Mouse (Mus musculus) forebrain, embryonic 11.5 days (tissue): Measurements from ENCODE around the gene Tnrc6b. TPM values are rescaled to one million over a fixed set of nuclear protein-coding genes. Genes with fewer than 3 reads are reported as not detected.

ENCODE experiments used
- ATAC-seq: fragments of 200-750 bp; cut with Nextera tagmentation; replicated peaks from 2 replicates; pipeline ENCODE4 v1.8.0; 2017; ENCODE audit warnings: moderate TSS enrichment; ENCODE audit not compliant: low FRiP score
- DNase-seq: peaks from one replicate; pipeline ENCODE4 v3.0.0-alpha.2; 2017; ENCODE audit warnings: low spot score
- H3K27ac ChIP-seq: fragments of 300-500 bp; sonication (generic); 2 replicates; pipeline ENCODE4 v1.5.1; 2014; ENCODE audit warnings: low read depth, low read length
- H3K27me3 ChIP-seq: fragments of 300-500 bp; sonication (generic); 2 replicates; pipeline ENCODE4 v1.6.1; 2014; ENCODE audit warnings: mild to moderate bottlenecking, low read length, mixed read lengths; ENCODE audit not compliant: control insufficient read depth, insufficient read depth
- H3K36me3 ChIP-seq: fragments of 300-500 bp; sonication (generic); 2 replicates; pipeline ENCODE4 v1.6.1; 2014; ENCODE audit warnings: mild to moderate bottlenecking, low read length, moderate library complexity, mixed read lengths; ENCODE audit not compliant: control insufficient read depth, insufficient read depth
- H3K4me1 ChIP-seq: fragments of 300-500 bp; sonication (generic); replicated peaks from 2 replicates; pipeline ENCODE4 v1.6.1; 2014; ENCODE audit warnings: low read length, mixed read lengths; ENCODE audit not compliant: control insufficient read depth, insufficient read depth
- H3K4me2 ChIP-seq: fragments of 300-500 bp; sonication (generic); 2 replicates; pipeline ENCODE4 v1.6.1; 2014; ENCODE audit warnings: low read depth, mild to moderate bottlenecking, low read length, moderate library complexity, mixed read lengths; ENCODE audit not compliant: severe bottlenecking
- H3K4me3 ChIP-seq: fragments of 300-500 bp; sonication (generic); 2 replicates; pipeline ENCODE4 v1.5.1; 2014; ENCODE audit warnings: low read depth, low read length
- H3K9ac ChIP-seq: fragments of 300-500 bp; sonication (generic); 2 replicates; pipeline ENCODE4 v1.6.1; 2014; ENCODE audit warnings: low read length
- H3K9me3 ChIP-seq: fragments of 300-500 bp; sonication (generic); 2 replicates; pipeline ENCODE4 v1.6.1; 2016; ENCODE audit warnings: low read length, mixed read lengths; ENCODE audit not compliant: control insufficient read depth
- WGBS: fragments of 180-500 bp; shearing (Covaris S2); extraction: QIAGEN DNeasy Blood & Tissue Kit; methylation state at CpG from one replicate; pipeline ENCODE4 v1.1.7; 2014; 5-methylcytosine and 5-hydroxymethylcytosine counted together
- polyA plus RNA-seq: library from polyadenylated mRNA; unstranded; fragments of >200 nt; fragmentation: Nextera tagmentation; extraction: Ambion mirVana; gene quantifications from 2 replicates; pipeline ENCODE4 v1.2.1, GENCODE M21; 2014

Gene Tnrc6b
- polyA plus RNA-seq, 1 experiment from 2014 or later = 23.3 TPM

DNA sequence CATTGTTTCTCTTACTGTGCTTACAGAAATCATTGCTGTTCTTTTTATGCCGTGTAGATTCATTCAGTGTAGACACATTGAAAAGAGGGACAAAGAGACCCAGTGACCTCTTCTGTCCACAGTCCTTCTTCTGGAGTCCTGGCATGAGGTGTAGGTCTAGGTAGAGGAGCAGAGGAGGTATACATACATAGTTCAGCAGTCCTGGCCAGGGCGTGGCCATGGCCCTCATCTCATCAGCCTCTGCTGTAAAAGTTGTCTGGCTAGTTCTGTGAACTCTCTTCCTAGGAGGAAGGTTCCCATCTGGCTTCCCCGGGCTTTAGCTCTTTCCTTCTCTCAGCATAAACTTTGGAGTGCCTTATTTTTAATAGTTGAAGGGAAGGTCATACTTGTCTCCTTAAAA is 99.1 kb downstream of the Tnrc6b start:
- Histone ChIP-seq H3K27me3 (no peaks in the 10 kb centered on the region), H3K4me3 (no peak overlapping the region), H3K4me1 (peaks cover 2% of the 10 kb centered on the region; the same call in 1 of the 2 replicates), H3K4me2 (no peak overlapping the region), H3K27ac (no peak overlapping the region), H3K36me3 (no peaks in the 10 kb centered on the region), H3K9ac (no peak overlapping the region), H3K9me3 (no peaks in the 10 kb centered on the region)
- DNase-seq (no peak), ATAC-seq (no peak)
- WGBS = 96% methylated on average over 3 of the region's 3 CpGs

DNA sequence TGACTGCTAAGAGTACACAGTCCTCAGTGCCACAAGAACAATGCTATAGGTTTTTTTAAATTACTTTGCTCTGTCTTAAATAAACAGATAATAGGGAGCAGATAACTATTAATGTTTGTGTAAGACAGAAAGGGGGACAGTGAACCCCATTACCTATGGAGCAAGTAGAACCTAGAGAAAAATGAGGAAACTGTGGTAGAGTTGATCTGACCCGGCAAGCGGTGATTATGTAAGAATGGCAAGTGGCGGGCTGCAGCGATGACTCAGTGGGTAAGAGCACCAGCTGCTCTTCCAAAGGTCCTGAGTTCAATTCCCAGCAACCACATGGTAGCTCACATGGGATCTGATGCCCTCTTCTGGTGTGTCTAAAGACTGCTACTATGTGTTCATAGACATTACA is 101.7 kb downstream of the Tnrc6b start:
- no peak for ATAC-seq
- WGBS = 92% methylated on average over 4 of the region's 4 CpGs

DNA sequence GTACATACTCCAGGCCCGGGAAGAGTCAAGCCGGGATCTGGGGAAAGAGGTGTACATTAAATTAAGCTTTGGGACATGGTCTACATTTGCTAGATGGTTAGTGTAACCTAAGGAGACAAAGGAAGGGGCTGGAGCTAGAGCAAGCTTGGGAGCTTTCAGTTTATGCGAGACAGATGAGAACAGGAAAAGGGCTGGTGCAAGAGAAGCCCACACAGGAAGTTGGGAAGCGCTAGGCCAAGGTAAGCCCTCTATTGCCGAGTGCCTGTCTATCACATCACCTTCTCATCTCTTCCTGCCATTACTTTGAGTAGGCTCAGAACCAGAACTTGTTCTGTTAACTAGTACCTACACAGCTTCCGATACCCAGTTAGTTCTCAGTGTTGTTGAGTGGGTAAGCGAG is 103.7 kb downstream of the Tnrc6b start:
- Histone ChIP-seq H3K4me2 (no peak overlapping the region), H3K4me3 (no peak overlapping the region), H3K4me1 (peaks cover 2% of the 10 kb centered on the region; the same call in 1 of the 2 replicates), H3K27ac (no peak overlapping the region), H3K27me3 (no peaks in the 10 kb centered on the region), H3K9ac (no peak overlapping the region), H3K9me3 (no peaks in the 10 kb centered on the region), H3K36me3 (no peaks in the 10 kb centered on the region)
- DNase-seq (no peak), ATAC-seq (no peak)
- 82% methylated on average over 7 of the region's 7 CpGs for WGBS

More for the DNA sequence above, 101.7 kb downstream of the Tnrc6b start:
- Histone ChIP-seq H3K27me3 (no peaks in the 10 kb centered on the region), H3K4me2 (no peak overlapping the region), H3K36me3 (no peaks in the 10 kb centered on the region), H3K9ac (no peak overlapping the region), H3K4me3 (no peak overlapping the region), H3K9me3 (no peaks in the 10 kb centered on the region), H3K27ac (no peak overlapping the region), H3K4me1 (peaks cover 2% of the 10 kb centered on the region; the same call in 1 of the 2 replicates)
- DNase-seq = no peak

DNA sequence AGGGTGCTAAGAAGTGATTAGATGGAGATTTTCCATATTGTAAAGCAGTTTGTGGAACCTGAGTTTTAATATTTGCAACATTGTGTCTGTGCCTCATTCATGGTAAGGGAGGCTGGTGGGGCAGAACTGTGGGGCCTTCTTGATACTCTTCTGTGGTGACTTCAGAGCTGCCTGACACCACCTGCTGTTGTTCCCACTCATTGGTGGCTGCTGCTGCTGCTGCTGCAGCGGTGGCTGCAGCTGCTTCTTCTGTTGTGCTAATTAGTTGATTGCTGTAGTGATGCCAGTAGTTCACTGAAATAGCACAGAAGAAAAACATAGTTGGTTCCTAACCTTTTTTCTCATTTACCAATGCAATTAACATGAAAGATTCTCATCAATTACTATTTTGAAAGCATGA is 111.2 kb downstream of the Tnrc6b start:
- H3K27ac ChIP-seq = no peak overlapping the region
- H3K4me3 ChIP-seq = no peak overlapping the region
- no peaks in the 10 kb centered on the region for H3K9me3 ChIP-seq
- peaks cover 2% of the 10 kb centered on the region; the same call in 1 of the 2 replicates for H3K4me1 ChIP-seq
- H3K27me3 ChIP-seq = no peaks in the 10 kb centered on the region
- ATAC-seq = no peak
- DNase-seq = no peak
- WGBS = 5% methylated on average over 1 of the region's 1 CpGs
- H3K9ac ChIP-seq = no peak overlapping the region
- no peaks in the 10 kb centered on the region for H3K36me3 ChIP-seq
- no peak overlapping the region for H3K4me2 ChIP-seq

DNA sequence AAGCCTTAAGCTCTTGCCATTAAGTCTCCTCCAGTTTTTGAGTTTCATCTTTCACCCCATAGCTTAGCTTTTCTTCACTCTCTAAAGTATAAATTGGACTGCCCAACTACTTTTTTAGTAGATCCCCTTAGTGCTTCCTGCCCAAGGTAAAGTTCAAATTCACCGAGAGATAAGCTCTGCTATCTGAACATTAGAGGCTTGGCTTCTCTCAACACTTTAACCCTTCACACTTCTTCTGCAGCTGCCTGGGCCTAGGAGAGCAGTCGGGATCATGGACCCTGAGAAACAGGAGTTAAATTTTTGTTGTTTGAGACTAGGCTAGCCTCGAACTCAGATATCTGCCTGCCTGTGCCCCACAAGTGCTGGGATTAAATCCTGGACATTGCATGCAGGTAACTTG is 120.1 kb downstream of the Tnrc6b start:
- no peaks in the 10 kb centered on the region for H3K36me3 ChIP-seq
- no peak overlapping the region for H3K27ac ChIP-seq
- no peak for ATAC-seq
- H3K9me3 ChIP-seq = no peaks in the 10 kb centered on the region
- no peaks in the 10 kb centered on the region for H3K27me3 ChIP-seq
- no peak overlapping the region for H3K9ac ChIP-seq
- H3K4me1 ChIP-seq = no peaks in the 10 kb centered on the region
- no peak for DNase-seq
- no peak overlapping the region for H3K4me2 ChIP-seq
- H3K4me3 ChIP-seq = no peak overlapping the region
- WGBS = 86% methylated on average over 3 of the region's 3 CpGs

DNA sequence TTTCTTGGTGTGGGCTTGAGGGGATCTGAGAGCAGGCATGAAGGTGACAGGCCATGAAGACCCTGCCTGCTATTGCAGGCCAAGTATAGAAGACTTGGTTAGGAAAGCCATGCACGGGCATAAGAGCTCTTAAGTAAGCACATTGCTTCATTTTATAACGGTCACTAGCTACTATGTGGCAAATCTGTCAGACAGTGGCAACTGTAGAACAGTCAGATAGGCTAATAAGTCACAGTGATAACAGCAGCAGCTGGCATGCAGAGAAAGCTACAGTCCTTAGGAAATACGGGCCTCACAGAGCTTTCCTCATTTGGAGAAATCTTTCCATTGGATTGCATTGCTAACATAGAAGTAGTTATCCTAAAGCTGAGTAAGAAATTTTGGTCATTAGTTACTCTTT is 121.7 kb downstream of the Tnrc6b start:
- Histone ChIP-seq H3K4me1 (no peaks in the 10 kb centered on the region), H3K36me3 (no peaks in the 10 kb centered on the region), H3K27me3 (no peaks in the 10 kb centered on the region), H3K4me3 (no peak overlapping the region), H3K27ac (no peak overlapping the region), H3K9me3 (no peaks in the 10 kb centered on the region), H3K4me2 (no peak overlapping the region), H3K9ac (no peak overlapping the region)
- no peak for ATAC-seq
- no peak for DNase-seq
- 93% methylated on average over 3 of the region's 3 CpGs for WGBS

DNA sequence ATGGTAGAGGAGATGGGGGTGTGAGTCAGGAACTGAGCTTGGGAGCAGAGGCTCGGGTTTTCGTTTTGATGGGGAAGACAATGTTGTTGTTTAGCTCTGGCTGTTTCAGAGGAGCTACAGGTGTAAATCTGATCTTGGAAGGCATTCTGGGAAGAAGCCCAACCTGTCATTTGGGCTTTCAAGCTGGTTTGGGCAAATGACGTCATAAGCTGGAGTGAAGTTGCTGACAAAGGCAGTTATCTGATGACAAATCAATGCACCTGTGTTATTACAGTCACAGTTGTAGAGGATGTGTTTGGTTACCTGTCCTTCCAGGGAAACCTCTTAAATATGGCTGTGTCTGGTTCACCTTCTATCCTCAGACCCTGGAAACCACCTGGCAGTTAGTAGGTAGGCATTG is 125.1 kb downstream of the Tnrc6b start:
- 86% methylated on average over 3 of the region's 3 CpGs for WGBS
- no peak for ATAC-seq
- no peak for DNase-seq

DNA sequence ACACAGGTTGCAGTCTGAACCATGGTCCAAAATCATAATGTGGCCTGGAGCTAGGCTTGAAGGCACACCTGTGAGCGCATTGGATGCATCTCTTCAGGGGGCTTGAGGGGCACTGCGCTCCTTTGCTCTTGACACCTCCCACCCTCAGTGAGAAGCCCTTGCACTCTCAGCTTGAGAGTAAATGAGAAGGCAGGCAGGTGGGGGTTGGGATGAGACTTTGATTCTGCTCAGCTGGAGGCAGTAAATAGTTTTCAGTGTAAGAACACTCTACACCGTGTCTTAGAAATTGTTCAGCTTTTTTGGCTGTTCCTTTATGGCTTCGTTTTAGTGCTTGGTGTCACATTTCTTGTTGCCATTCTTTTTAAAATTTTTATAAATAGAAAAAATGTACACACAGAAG is 127.7 kb downstream of the Tnrc6b start:
- no peak overlapping the region for H3K4me3 ChIP-seq
- 55% methylated on average over 4 of the region's 4 CpGs for WGBS
- no peak for ATAC-seq

More for the DNA sequence above, 125.1 kb downstream of the Tnrc6b start:
- Histone ChIP-seq H3K9ac (no peak overlapping the region), H3K9me3 (no peaks in the 10 kb centered on the region), H3K27me3 (no peaks in the 10 kb centered on the region), H3K4me2 (no peak overlapping the region), H3K27ac (no peak overlapping the region), H3K4me3 (no peak overlapping the region), H3K36me3 (no peaks in the 10 kb centered on the region), H3K4me1 (no peaks in the 10 kb centered on the region; the same call in none of the 2 replicates)

DNA sequence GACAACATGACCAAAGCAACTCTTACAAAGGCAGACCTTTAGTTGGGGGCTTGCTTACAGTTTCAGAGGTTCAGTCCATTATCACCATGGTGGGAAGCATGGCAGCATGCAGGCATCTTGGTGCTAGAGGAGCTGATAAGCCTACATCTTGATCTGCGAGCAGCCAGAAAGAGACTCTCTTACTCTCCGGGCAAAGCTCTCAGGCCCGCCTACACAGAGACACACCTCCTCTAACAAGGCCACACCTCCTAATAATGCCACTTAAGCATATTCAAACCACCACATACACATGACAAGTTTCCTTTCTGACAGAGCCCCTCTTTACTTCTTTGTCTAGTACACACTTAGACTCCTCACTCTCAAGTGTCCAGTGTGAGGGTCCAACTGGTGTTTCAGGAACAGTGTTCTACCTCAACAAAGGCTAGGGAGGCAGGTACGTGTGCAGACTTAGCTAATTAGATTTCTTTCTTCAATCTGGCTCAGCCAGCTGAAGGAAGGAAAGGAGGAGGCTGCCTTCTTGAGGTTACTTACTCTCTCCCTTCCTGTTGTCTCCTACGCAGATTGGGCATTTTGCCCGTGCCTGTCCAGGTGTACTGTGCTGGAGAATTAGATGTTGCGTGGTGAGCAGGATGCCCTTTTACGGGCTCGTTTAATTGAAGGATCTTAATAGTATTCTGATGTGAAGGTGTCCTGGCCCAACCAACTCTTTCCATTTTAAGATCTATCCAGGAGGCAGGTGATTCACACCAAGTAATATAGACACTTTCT is 128.7 kb downstream of the Tnrc6b start:
- WGBS = 74% methylated on average over 9 of the region's 9 CpGs
- no peak overlapping the region for H3K27ac ChIP-seq
- ATAC-seq (no peak), DNase-seq (no peak)
- no peak overlapping the region for H3K9ac ChIP-seq
- no peaks in the 10 kb centered on the region for H3K9me3 ChIP-seq
- no peak overlapping the region for H3K4me3 ChIP-seq
- H3K4me2 ChIP-seq = no peak overlapping the region
- no peaks in the 10 kb centered on the region for H3K36me3 ChIP-seq
- no peaks in the 10 kb centered on the region for H3K27me3 ChIP-seq
- H3K4me1 ChIP-seq = no peaks in the 10 kb centered on the region; the same call in none of the 2 replicates

More for the DNA sequence above, 127.7 kb downstream of the Tnrc6b start:
- H3K36me3 ChIP-seq = no peaks in the 10 kb centered on the region
- H3K27ac ChIP-seq = no peak overlapping the region
- H3K9me3 ChIP-seq = no peaks in the 10 kb centered on the region
- DNase-seq = no peak
- no peak overlapping the region for H3K4me2 ChIP-seq
- no peak overlapping the region for H3K9ac ChIP-seq
- no peaks in the 10 kb centered on the region for H3K27me3 ChIP-seq
- H3K4me1 ChIP-seq = no peaks in the 10 kb centered on the region; the same call in none of the 2 replicates
